Mouse (Mus musculus) layer of hippocampus, adult 11-12 months (tissue): ENCODE measurements at regions not wholly inside any gene's neighbourhood (a gene's known extent, or its start where the extent isn't known, plus 50 kb on each side); places are given as distances from the start of the nearest gene placed in this dataset.
"Not testable (repeated sequence)": the region's sequence is repeated elsewhere in the genome, so short reads cannot be mapped to it uniquely, and the experiment has no call there.

ENCODE experiments used
- DNase-seq: peaks from one replicate; pipeline ENCODE4 v3.0.0; 2022; ENCODE audit warnings: low spot score

DNA sequence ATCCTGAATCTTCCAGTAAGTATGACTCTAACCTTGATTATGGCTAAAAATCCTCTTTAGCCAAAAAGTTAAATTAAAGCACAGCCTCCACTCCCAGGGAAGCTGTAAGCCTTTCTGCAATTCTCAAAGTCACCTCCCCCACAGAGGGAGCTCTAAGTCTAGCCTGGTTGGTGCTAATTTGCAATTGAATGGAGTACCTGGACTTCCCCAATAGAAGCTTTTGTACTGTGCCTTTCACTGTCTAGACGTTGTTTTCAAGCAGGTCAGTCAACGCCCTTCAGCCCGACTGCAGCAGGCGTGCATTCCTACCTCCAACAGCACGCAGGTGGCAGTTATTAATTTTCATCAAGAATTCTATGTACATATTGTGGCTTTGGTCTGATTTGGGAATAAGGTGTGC, 87.2 kb downstream of the Catsperg2 start:
- DNase-seq, result not testable (repeated sequence)

DNA sequence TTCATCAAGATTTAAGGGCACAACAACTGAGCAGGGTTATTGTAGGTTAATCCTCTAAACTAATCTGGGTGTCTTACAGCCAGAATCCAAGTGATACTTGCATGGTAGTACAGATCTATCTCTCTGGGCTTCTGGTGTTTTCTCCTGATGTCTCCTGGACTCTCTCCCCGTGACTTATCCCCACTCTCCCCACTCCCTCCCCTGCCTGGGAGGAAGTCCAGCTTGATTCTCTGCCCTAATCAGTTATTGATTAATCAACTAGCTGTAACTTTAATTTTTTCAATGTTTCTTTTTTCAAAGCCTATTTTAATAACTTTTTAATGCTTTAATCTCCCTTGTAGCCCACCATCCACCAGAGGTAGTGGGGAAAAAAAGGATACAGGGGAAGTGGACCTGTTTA, 83.9 kb upstream of the Sipa1l3 start:
- no peak for DNase-seq

DNA sequence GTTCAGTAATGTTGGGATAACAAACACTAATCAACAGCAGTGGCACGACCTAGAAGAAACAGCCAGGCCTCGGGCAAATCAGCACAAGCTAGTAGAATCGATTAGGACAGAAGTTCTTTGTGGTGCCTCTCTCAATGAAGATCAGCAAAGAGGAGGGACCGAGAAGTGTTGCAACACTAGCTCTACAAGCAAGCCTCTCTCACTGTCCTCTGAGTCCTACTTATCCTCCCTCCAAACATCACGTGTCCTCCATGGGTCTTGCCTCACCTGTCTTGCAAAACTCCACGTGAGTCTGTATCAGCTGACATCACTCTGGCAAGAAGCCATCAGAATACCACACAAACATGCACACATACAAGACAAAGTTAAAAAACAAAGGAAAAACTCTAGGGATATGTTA, 82.9 kb upstream of the Sipa1l3 start:
- DNase-seq, result no peak

DNA sequence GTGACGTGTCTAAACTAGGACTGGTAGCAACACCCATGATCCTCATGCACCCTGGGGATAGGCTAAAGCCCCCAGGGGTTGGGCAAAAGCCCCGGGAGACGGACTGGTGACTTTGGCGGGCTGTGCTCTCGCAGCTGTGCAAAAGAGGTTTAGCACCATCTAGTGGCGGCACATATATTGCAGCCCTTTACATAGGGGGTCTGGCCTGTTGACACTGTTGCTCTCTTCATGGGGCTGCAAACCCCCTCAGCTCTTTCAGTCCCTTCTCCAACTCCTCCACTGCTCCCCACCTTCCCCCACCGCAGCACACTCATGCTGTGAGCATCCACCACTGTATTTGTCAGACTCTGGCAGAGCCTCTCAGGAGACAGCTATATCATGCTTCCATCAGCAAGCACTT, 78.8 kb upstream of the Sipa1l3 start:
- DNase-seq, result peak; percentile 51

DNA sequence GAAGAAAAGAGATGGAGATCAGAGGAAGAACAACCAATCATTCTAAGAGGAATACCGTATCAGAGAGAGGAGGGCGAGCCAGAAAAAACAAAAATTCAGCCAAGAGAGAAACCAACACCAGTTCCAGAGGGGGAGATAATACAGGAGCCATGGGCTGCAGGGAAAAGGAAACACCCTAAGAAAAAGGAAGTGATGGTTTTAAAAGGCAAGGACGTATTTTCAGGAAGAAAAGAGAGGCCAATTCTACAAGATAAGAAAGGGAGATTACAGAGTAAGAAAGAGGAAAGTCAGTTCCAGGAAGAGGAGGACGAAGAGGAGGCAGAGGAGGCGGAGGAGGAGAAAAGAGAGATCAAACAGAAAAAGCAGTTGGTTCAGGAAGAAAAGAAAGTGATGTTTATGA, 59.7 kb upstream of the Sipa1l3 start:
- DNase-seq, result no peak

DNA sequence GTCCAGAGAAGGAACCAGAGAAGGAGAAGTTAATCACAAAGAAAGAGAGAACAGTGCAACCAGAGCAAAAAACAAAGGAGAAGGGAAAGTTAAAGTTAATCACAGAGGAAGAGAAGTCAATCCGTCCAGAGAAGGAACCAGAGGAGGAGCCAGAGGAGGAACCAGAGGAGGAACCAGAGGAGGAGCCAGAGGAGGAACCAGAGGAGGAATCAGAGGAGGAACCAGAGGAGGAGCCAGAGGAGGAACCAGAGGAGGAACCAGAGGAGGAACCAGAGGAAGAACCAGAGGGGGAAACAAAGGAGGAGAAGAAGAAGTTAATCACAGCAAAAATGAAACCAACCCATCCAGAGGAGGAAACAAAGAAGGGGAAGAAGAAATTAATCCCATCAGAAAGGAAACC, 57.2 kb upstream of the Sipa1l3 start:
- DNase-seq, result no peak
